Mouse (Mus musculus): Measurements from ENCODE around the gene Nwd1.

DNA sequence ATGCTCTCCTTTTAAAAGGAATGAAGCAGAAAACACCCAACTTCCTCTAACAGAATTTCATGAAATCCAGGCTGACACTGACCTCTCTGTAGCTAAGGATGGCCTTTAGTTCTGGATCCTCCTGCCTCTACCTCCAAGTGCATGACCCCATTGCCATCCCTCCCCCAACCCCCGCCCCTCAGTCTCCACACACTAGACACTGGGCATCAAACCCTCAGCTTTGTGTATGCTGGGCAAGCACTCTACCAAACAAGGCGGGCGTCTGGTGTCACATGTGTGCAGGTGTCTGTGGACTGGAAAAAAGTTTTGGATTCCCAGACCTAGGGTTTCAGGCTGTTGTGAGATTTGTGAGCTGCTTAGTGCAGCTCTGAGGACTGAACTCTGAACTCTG lies 9.0 kb downstream of the Nwd1 start:
- TF ChIP-seq POLR2A (IDR thresholded peaks at IDR 0.05; ENCODE audit: borderline replicate concordance, low read depth, low read length): no peak
- TF ChIP-seq CTCF (IDR thresholded peaks at IDR 0.05; ENCODE audit: low read depth, low read length): no peak

Data from bone marrow macrophage, adult 2 months (primary cell).